Mouse (Mus musculus) limb, embryonic 11.5 days (tissue): ENCODE data around the gene Gm15091. TPM values are rescaled to one million over a fixed set of nuclear protein-coding genes. Genes with fewer than 3 reads are reported as not detected.
"Not testable (repeated sequence)": the region's sequence is repeated elsewhere in the genome, so short reads cannot be mapped to it uniquely, and the experiment has no call there.

Experiments
- ATAC-seq: fragments of 200-750 bp; cut with Nextera tagmentation; 2 replicates; pipeline ENCODE4 v1.8.0; 2017; ENCODE audit warnings: low read depth; ENCODE audit not compliant: insufficient number of reproducible peaks, low FRiP score, low TSS enrichment
- DNase-seq: peaks from one replicate; pipeline ENCODE4 v3.0.0-alpha.2; 2015; ENCODE audit warnings: low spot score
- H3K27ac ChIP-seq: fragments of 300-500 bp; sonication (generic); replicated peaks from 2 replicates; pipeline ENCODE4 v1.5.1; 2014; ENCODE audit warnings: low read depth, mild to moderate bottlenecking, low read length
- H3K27me3 ChIP-seq: fragments of 300-500 bp; sonication (generic); 2 replicates; pipeline ENCODE4 v1.6.1; 2014; ENCODE audit warnings: mild to moderate bottlenecking, low read length, mixed read lengths; ENCODE audit not compliant: control insufficient read depth, insufficient read depth
- H3K36me3 ChIP-seq: fragments of 300-500 bp; sonication (generic); 2 replicates; pipeline ENCODE4 v1.6.1; 2014; ENCODE audit warnings: mild to moderate bottlenecking, low read length, moderate library complexity, mixed read lengths; ENCODE audit not compliant: control insufficient read depth, insufficient read depth
- H3K4me1 ChIP-seq: fragments of 300-500 bp; sonication (generic); 2 replicates; pipeline ENCODE4 v1.6.1; 2014; ENCODE audit warnings: low read length, mixed read lengths; ENCODE audit not compliant: control insufficient read depth, insufficient read depth
- H3K4me2 ChIP-seq: fragments of 300-500 bp; sonication (generic); 2 replicates; pipeline ENCODE4 v1.6.1; 2014; ENCODE audit warnings: low read depth, mild to moderate bottlenecking, moderate library complexity; ENCODE audit not compliant: severe bottlenecking
- H3K4me3 ChIP-seq: fragments of 300-500 bp; sonication (generic); 2 replicates; pipeline ENCODE4 v1.5.1; 2014; ENCODE audit warnings: low read depth, low read length
- H3K9ac ChIP-seq: fragments of 300-500 bp; sonication (generic); 2 replicates; pipeline ENCODE4 v1.6.1; 2014; ENCODE audit warnings: mild to moderate bottlenecking, low read length
- H3K9me3 ChIP-seq: fragments of 300-500 bp; sonication (generic); 2 replicates; pipeline ENCODE4 v1.6.1; 2016; ENCODE audit warnings: low read length; ENCODE audit not compliant: control insufficient read depth
- WGBS: fragments of 180-500 bp; shearing (Covaris S2); extraction: QIAGEN DNeasy Blood & Tissue Kit; methylation state at CpG from one replicate; pipeline ENCODE4 v1.1.7; 2014; 5-methylcytosine and 5-hydroxymethylcytosine counted together
- polyA plus RNA-seq: library from polyadenylated mRNA; unstranded; fragments of >200 nt; fragmentation: Nextera tagmentation; extraction: Ambion mirVana; gene quantifications from 2 replicates; pipeline ENCODE4 v1.2.1, GENCODE M21; 2014

Gene Gm15091
- not detected in 2 replicates for polyA plus RNA-seq

GRCm38 (mm10) chrX:149941355-149941754, at the start of gene Gm15091:
Gene Gm15091, plus strand, starts transcription at chrX:149941655.
- not testable (repeated sequence) for H3K27me3 ChIP-seq, H3K4me3 ChIP-seq, H3K27ac ChIP-seq, H3K4me2 ChIP-seq, ATAC-seq, H3K9ac ChIP-seq, H3K36me3 ChIP-seq, H3K4me1 ChIP-seq, H3K9me3 ChIP-seq, DNase-seq
- WGBS, result 71% methylated on average over 5 of the region's 6 CpGs

Other genes with a start within 250 kb of the Gm15091 start
- not detected in 2 replicates for gene Gm15097, start 157.2 kb upstream of the Gm15091 start, polyA plus RNA-seq